Mouse (Mus musculus) right cerebral cortex, adult 2 months (tissue): ENCODE measurements around the gene Btbd8.
A peak's percentile ranks its signal among the peaks of the same experiment; 100 is the strongest.

ENCODE experiments used
- DNase-seq, 2 experiments: peaks; one replicate each; pipeline ENCODE4 v3.0.0; 2021 to 2022; ENCODE audit warnings: low spot score in 2 of 2

The Btbd8 gene

GRCm38 (mm10) chr5:107449620-107450019 is 11.8 kb downstream of the Btbd8 start:
- no peak for DNase-seq

- DNase-seq = peak; percentile 51 to 62
These were observed 12.5 kb downstream of the Btbd8 start for GRCm38 (mm10) chr5:107450299-107450698.

- DNase-seq = no peak
These were observed 24.6 kb downstream of the Btbd8 start for GRCm38 (mm10) chr5:107462147-107463076.

- no peak for DNase-seq
These were observed 28.7 kb downstream of the Btbd8 start for GRCm38 (mm10) chr5:107466501-107466900.

- DNase-seq = no peak
These were observed 29.3 kb downstream of the Btbd8 start for GRCm38 (mm10) chr5:107467098-107467497.

GRCm38 (mm10) chr5:107470600-107471329 is 33.0 kb downstream of the Btbd8 start:
- DNase-seq = no peak

GRCm38 (mm10) chr5:107480194-107480593 is 42.4 kb downstream of the Btbd8 start:
- DNase-seq = no peak

- DNase-seq = no peak
These were observed 51.2 kb downstream of the Btbd8 start for GRCm38 (mm10) chr5:107488996-107489395.

GRCm38 (mm10) chr5:107491036-107491435 is 53.2 kb downstream of the Btbd8 start:
- DNase-seq = no peak

GRCm38 (mm10) chr5:107492471-107492870 is 54.7 kb downstream of the Btbd8 start:
- DNase-seq = no peak

- DNase-seq = no peak
These were observed 57.0 kb downstream of the Btbd8 start for GRCm38 (mm10) chr5:107494759-107495158.

- no peak for DNase-seq
These were observed 58.2 kb downstream of the Btbd8 start for GRCm38 (mm10) chr5:107496047-107496446.

GRCm38 (mm10) chr5:107497519-107498501 is 60.0 kb downstream of the Btbd8 start:
- DNase-seq = peak; percentile 79 to 80

GRCm38 (mm10) chr5:107498806-107499310 is 61.1 kb downstream of the Btbd8 start:
- no peak for DNase-seq

- DNase-seq = no peak
These were observed 62.2 kb downstream of the Btbd8 start for GRCm38 (mm10) chr5:107499891-107500535.

GRCm38 (mm10) chr5:107500741-107501140 is 62.9 kb downstream of the Btbd8 start:
- no peak for DNase-seq

GRCm38 (mm10) chr5:107507321-107507720 is 69.5 kb downstream of the Btbd8 start, which contains the start of gene Gm42669:
Gm42669 (plus strand) TSS chr5:107507621.
- DNase-seq = no peak

- DNase-seq = no peak
These were observed 72.7 kb downstream of the Btbd8 start for GRCm38 (mm10) chr5:107510503-107510902.

GRCm38 (mm10) chr5:107511326-107511725 is 73.5 kb downstream of the Btbd8 start:
- no peak for DNase-seq

GRCm38 (mm10) chr5:107513583-107513982 is 75.8 kb downstream of the Btbd8 start:
- DNase-seq = peak; percentile 43 to 64

GRCm38 (mm10) chr5:107515453-107515852 is 77.7 kb downstream of the Btbd8 start:
- DNase-seq = no peak
